Mouse (Mus musculus) midbrain, embryonic 15.5 days (tissue): Measurements from ENCODE around the gene Hoxb4. TPM values are rescaled to one million over a fixed set of nuclear protein-coding genes. Genes with fewer than 3 reads are reported as not detected.

Experiments
- ATAC-seq: fragments of 200-750 bp; cut with Nextera tagmentation; replicated peaks from 2 replicates; pipeline ENCODE4 v1.8.0; 2017; ENCODE audit warnings: moderate TSS enrichment
- H3K27ac ChIP-seq: fragments of 300-500 bp; sonication (generic); 2 replicates; pipeline ENCODE4 v1.5.1; 2015; ENCODE audit warnings: mild to moderate bottlenecking, inconsistent platforms
- H3K27me3 ChIP-seq: fragments of 300-500 bp; sonication (generic); replicated peaks from 2 replicates; pipeline ENCODE4 v1.6.1; 2015; ENCODE audit warnings: inconsistent platforms
- H3K36me3 ChIP-seq: fragments of 300-500 bp; sonication (generic); replicated peaks from 2 replicates; pipeline ENCODE4 v1.6.1; 2015; ENCODE audit warnings: inconsistent platforms
- H3K4me1 ChIP-seq: fragments of 300-500 bp; sonication (generic); 2 replicates; pipeline ENCODE4 v1.6.1; 2015; ENCODE audit warnings: inconsistent platforms
- H3K4me2 ChIP-seq: fragments of 300-500 bp; sonication (generic); 2 replicates; pipeline ENCODE4 v1.6.1; 2015; ENCODE audit warnings: inconsistent platforms, mild to moderate bottlenecking, moderate library complexity
- H3K4me3 ChIP-seq: fragments of 300-500 bp; sonication (generic); 2 replicates; pipeline ENCODE4 v1.5.1; 2015; ENCODE audit warnings: mild to moderate bottlenecking, inconsistent platforms
- H3K9ac ChIP-seq: fragments of 300-500 bp; sonication (generic); 2 replicates; pipeline ENCODE4 v1.6.1; 2015; ENCODE audit warnings: mild to moderate bottlenecking, inconsistent platforms
- H3K9me3 ChIP-seq: fragments of 300-500 bp; sonication (generic); 2 replicates; pipeline ENCODE4 v1.6.1; 2016; ENCODE audit warnings: inconsistent platforms
- WGBS: fragments of 180-500 bp; shearing (Covaris S2); methylation state at CpG from one replicate; pipeline ENCODE4 v1.1.7; 2015; ENCODE audit warnings: mixed read lengths; 5-methylcytosine and 5-hydroxymethylcytosine counted together
- polyA plus RNA-seq: library from polyadenylated mRNA; unstranded; fragments of >200 nt; fragmentation: Nextera tagmentation; extraction: Ambion mirVana; gene quantifications from 2 replicates; pipeline ENCODE4 v1.2.1, GENCODE M21; 2015

Gene Hoxb4
- polyA plus RNA-seq, 1 experiment from 2014 or later = not detected

- Histone ChIP-seq H3K4me3 (no peak overlapping the region), H3K4me2 (no peak overlapping the region), H3K36me3 (no peaks in the 10 kb centered on the region), H3K27me3 (peaks cover 94% of the 10 kb centered on the region), H3K9me3 (no peaks in the 10 kb centered on the region), H3K4me1 (no peaks in the 10 kb centered on the region), H3K27ac (no peak overlapping the region), H3K9ac (no peak overlapping the region)
- no peak for ATAC-seq
- 3% methylated on average over 8 of the region's 8 CpGs for WGBS
These were observed 6.9 kb downstream of the Hoxb4 start for GRCm38 (mm10) chr11:96324965-96325364.

GRCm38 (mm10) chr11:96325747-96326212, 7.7 kb downstream of the Hoxb4 start:
- WGBS = 1% methylated on average over 22 of the region's 22 CpGs
- Histone ChIP-seq H3K4me2 (no peak overlapping the region), H3K9me3 (no peaks in the 10 kb centered on the region), H3K36me3 (no peaks in the 10 kb centered on the region), H3K4me3 (no peak overlapping the region), H3K27me3 (peaks cover 95% of the 10 kb centered on the region), H3K9ac (no peak overlapping the region), H3K27ac (no peak overlapping the region), H3K4me1 (no peaks in the 10 kb centered on the region)
- ATAC-seq = no peak

DNA sequence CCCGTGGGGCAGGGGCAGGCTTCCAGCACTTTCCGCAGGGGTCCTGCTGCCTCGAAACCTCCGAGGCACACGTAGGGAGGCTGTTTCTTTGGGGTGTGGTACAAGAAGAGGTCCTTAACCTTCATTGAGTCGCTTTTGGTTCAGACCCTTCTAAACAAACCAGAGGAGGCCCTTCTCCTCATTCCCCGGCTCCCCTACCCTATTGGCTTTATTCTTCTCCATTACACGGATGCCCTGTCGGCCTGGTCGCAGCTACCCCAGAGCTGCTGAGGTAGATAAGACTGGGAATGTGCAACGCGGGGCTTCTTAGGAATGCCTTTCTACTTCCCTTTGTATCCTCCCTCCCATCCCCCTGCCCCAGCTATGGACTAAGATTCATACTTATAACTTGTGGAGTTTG, 8.6 kb downstream of the Hoxb4 start:
- Histone ChIP-seq H3K4me3 (no peak overlapping the region), H3K27ac (no peak overlapping the region), H3K9me3 (no peaks in the 10 kb centered on the region), H3K4me2 (no peak overlapping the region), H3K9ac (no peak overlapping the region), H3K4me1 (no peaks in the 10 kb centered on the region), H3K27me3 (peaks cover 95% of the 10 kb centered on the region), H3K36me3 (no peaks in the 10 kb centered on the region)
- WGBS = 2% methylated on average over 12 of the region's 12 CpGs
- no peak for ATAC-seq

GRCm38 (mm10) chr11:96327122-96327521, 9.1 kb downstream of the Hoxb4 start:
- H3K4me1 ChIP-seq = no peaks in the 10 kb centered on the region
- H3K4me2 ChIP-seq = no peak overlapping the region
- H3K27me3 ChIP-seq = peaks cover 95% of the 10 kb centered on the region
- no peaks in the 10 kb centered on the region for H3K9me3 ChIP-seq
- no peak overlapping the region for H3K27ac ChIP-seq
- no peaks in the 10 kb centered on the region for H3K36me3 ChIP-seq
- WGBS = 3% methylated on average over 7 of the region's 7 CpGs
- H3K4me3 ChIP-seq = no peak overlapping the region
- no peak overlapping the region for H3K9ac ChIP-seq
- no peak for ATAC-seq

GRCm38 (mm10) chr11:96327750-96328149, 9.7 kb downstream of the Hoxb4 start:
- no peaks in the 10 kb centered on the region; the same call in 1 of the 2 replicates for H3K4me1 ChIP-seq
- H3K9ac ChIP-seq = no peak overlapping the region
- H3K4me2 ChIP-seq = no peak overlapping the region
- no peaks in the 10 kb centered on the region for H3K9me3 ChIP-seq
- 0% methylated on average over 5 of the region's 5 CpGs for WGBS
- no peak overlapping the region for H3K4me3 ChIP-seq
- H3K36me3 ChIP-seq = no peaks in the 10 kb centered on the region
- no peak for ATAC-seq
- H3K27me3 ChIP-seq = peaks cover 95% of the 10 kb centered on the region
- no peak overlapping the region for H3K27ac ChIP-seq

DNA sequence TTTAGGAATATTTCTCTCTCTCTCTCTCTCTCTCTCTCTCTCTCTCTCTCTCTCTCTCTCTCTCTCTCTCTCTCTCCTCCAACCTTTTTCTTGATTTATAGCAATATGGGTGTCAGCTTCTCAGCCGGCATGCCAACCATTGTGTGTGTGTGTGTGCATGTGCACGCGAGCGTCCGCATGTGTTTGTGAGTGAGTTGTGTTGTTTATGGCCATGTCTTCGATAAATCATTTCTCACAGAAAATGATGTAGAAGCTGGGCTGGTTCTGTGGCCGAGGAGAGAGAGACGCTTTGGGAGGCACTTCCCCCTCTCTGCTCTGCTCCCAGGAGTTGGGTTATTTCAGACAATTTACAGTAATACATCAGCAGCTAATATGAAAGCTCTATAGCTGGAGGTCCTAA, 10.5 kb downstream of the Hoxb4 start:
- Histone ChIP-seq H3K4me2 (no peak overlapping the region), H3K4me1 (no peaks in the 10 kb centered on the region; the same call in 1 of the 2 replicates), H3K36me3 (no peaks in the 10 kb centered on the region), H3K27ac (no peak overlapping the region), H3K4me3 (no peak overlapping the region), H3K9me3 (no peaks in the 10 kb centered on the region), H3K9ac (no peak overlapping the region), H3K27me3 (peaks cover 95% of the 10 kb centered on the region)
- no peak for ATAC-seq
- 6% methylated on average over 8 of the region's 8 CpGs for WGBS

DNA sequence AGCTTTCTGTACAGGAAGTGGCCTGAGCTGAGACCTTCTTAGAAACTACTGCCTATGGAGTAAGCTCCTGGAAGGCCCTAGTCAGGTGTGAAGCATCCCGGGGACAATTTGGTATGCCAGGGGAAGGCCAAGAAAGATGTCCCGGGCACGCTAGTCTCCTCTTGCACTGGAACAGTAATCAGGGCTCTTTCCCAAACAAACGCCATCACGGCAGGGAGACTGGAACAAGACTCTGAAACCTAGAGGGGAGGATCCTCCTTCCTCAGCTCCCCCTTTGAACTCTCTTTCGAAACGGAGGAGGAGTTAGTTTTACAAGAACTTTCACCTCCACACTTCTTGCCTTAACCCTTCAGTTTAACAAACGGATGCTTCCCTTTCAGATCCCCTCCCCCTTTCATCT, 14.0 kb downstream of the Hoxb4 start:
- Histone ChIP-seq H3K4me2 (no peak overlapping the region), H3K9ac (no peak overlapping the region), H3K27ac (no peak overlapping the region), H3K27me3 (peaks cover 99% of the 10 kb centered on the region), H3K4me1 (no peaks in the 10 kb centered on the region; the same call in 1 of the 2 replicates), H3K36me3 (no peaks in the 10 kb centered on the region), H3K9me3 (no peaks in the 10 kb centered on the region), H3K4me3 (no peak overlapping the region)
- WGBS = 0% methylated on average over 8 of the region's 8 CpGs
- no peak for ATAC-seq

DNA sequence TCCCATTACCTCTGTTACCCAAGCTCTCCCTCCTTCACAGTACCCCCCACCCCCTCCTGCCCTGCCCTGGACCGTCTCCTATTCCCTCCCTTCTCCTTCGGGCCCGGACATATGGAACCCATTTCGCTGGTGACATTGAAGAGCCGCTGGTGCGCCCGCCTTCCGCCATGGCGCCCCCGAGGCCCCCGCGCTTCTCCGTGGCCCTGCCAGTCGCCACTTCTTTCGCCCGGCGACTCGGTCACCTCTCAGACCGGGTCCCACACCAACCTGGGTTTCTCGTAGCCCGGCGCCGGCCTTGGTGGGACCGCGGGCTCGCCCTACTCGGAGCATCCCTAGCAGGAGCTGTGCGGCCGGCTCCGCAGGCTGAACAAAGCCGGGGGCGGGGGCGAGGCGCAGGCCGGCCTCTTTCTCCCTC, 14.6 kb downstream of the Hoxb4 start:
- no peak overlapping the region for H3K4me2 ChIP-seq
- under 1% methylated on average over 35 of the region's 35 CpGs for WGBS
- no peak overlapping the region for H3K9ac ChIP-seq
- H3K9me3 ChIP-seq = no peaks in the 10 kb centered on the region
- H3K36me3 ChIP-seq = no peaks in the 10 kb centered on the region
- peaks cover 99% of the 10 kb centered on the region for H3K27me3 ChIP-seq
- ATAC-seq = no peak
- no peaks in the 10 kb centered on the region; the same call in 1 of the 2 replicates for H3K4me1 ChIP-seq
- H3K4me3 ChIP-seq = no peak overlapping the region
- H3K27ac ChIP-seq = no peak overlapping the region

DNA sequence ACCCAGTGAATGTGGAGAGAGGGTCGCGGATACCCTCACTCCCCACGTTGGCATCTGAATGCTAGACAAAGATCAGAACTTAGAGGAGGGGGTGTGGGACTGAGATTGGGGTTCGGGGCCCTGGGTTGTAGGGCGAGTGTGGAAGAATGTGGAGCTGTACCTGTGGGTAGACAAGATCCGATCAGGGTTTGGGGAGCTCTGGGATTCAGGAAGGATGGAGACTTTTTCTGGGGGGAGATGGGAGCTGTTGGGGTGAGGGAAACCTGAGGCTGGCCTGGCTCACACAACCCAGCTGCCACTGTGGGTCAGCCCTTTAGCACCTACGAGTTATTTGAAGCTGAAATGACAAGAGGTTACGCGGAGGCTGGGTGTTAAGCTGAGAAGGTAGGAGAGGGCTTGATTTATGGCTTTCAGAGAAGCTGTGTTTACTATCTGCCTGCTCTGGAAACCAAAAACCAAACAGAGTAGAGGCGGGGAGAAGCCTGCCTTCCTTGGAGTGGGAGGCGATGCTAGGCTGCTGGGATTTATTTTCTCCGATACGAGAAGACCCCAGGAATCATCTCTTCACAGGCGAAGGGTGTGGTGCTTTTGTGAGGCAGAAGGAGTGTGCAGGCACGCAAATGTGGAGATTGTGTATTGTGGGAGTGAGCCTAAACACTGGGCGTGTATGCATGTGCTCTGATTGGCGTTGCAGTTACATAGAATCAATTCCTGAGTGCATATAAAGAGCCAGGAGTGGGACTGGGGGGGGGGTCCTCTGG, 15.4 kb downstream of the Hoxb4 start:
- WGBS = 3% methylated on average over 17 of the region's 17 CpGs
- Histone ChIP-seq H3K9ac (no peak overlapping the region), H3K9me3 (no peaks in the 10 kb centered on the region), H3K4me3 (no peak overlapping the region), H3K4me1 (no peaks in the 10 kb centered on the region; the same call in 1 of the 2 replicates), H3K4me2 (no peak overlapping the region), H3K27ac (no peak overlapping the region), H3K27me3 (peaks cover 99% of the 10 kb centered on the region), H3K36me3 (no peaks in the 10 kb centered on the region)
- no peak for ATAC-seq

DNA sequence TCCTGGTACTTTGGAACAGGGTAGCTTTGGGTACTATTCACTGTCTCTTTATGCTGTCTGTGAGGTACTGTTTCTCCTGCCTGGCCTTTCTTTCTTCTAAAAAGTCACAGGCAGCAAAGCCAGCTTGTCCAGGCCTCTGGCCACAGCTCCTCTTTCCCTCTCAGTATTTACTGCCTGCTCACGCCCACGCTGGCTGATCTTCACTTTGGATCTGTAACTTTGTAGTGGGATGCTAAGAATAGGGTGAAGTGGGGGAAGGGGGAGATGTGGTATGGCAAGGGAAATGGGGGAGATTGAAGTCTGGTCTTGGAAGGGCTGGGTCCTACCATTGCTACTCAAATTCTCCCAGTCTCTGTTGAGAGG, 15.9 kb downstream of the Hoxb4 start:
- no peak for ATAC-seq
- Histone ChIP-seq H3K4me1 (no peaks in the 10 kb centered on the region; the same call in 1 of the 2 replicates), H3K4me3 (no peak overlapping the region), H3K4me2 (no peak overlapping the region), H3K9me3 (no peaks in the 10 kb centered on the region), H3K27me3 (peaks cover 99% of the 10 kb centered on the region), H3K27ac (no peak overlapping the region), H3K36me3 (no peaks in the 10 kb centered on the region), H3K9ac (no peak overlapping the region)
- WGBS = 0% methylated on average over 2 of the region's 2 CpGs

GRCm38 (mm10) chr11:96334998-96335397, 16.9 kb downstream of the Hoxb4 start:
- no peak overlapping the region for H3K27ac ChIP-seq
- H3K4me1 ChIP-seq = no peaks in the 10 kb centered on the region; the same call in 1 of the 2 replicates
- H3K4me3 ChIP-seq = no peak overlapping the region

DNA sequence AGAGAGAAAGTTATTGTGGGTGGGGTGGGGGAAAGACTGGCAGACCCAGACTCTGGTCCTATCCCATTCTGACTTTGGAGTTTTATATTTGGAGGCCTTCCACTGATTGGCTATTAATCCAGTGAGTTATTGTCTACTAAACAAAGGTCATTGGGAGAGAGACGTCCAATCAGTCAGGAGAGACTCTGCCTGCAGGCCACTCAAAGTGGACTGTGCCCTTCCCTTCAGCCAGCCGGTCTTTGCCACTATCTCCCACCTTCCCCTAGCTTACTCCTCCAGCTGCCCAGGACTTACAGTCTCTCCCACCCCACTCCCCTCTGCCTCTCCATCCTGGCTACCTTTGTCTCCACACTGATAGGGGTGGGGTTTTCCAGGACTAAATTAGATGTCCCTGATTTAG, 18.5 kb downstream of the Hoxb4 start:
- peaks cover 3% of the 10 kb centered on the region; the same call in 1 of the 2 replicates for H3K4me1 ChIP-seq
- no peaks in the 10 kb centered on the region for H3K36me3 ChIP-seq
- no peak overlapping the region for H3K27ac ChIP-seq
- no peak overlapping the region for H3K4me3 ChIP-seq
- 5% methylated on average over 2 of the region's 2 CpGs for WGBS
- H3K9ac ChIP-seq = no peak overlapping the region
- H3K4me2 ChIP-seq = no peak overlapping the region
- H3K9me3 ChIP-seq = no peaks in the 10 kb centered on the region
- no peak for ATAC-seq
- peaks cover 98% of the 10 kb centered on the region for H3K27me3 ChIP-seq

More at GRCm38 (mm10) chr11:96334998-96335397, 16.9 kb downstream of the Hoxb4 start:
- Histone ChIP-seq H3K27me3 (peaks cover 100% of the 10 kb centered on the region), H3K36me3 (no peaks in the 10 kb centered on the region), H3K9me3 (no peaks in the 10 kb centered on the region), H3K4me2 (no peak overlapping the region), H3K9ac (no peak overlapping the region)
- ATAC-seq = no peak
- WGBS = 36% methylated on average over 3 of the region's 3 CpGs

DNA sequence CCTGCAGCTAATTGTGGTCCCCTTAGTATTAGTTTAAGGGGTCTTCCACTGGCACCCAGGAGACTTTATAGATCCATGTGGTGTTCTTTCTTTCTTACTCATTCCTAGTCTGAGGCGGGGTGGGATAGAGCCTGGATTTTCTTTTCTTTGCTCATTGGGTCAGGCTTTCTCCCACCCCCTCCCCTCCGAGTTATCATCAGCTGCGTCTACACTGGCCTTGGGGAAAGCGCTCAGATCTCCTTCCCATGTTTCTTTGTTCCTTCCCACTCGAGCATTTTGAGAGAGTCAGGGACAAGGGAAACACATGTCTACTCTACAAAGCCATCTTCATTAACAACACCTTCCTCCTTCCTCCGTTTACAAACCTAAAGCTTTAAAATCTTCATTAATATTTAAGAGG, 19.0 kb downstream of the Hoxb4 start:
- Histone ChIP-seq H3K9me3 (no peaks in the 10 kb centered on the region), H3K27me3 (peaks cover 98% of the 10 kb centered on the region), H3K4me3 (no peak overlapping the region)

More for the DNA sequence above, 19.0 kb downstream of the Hoxb4 start:
- H3K36me3 ChIP-seq = no peaks in the 10 kb centered on the region
- no peak overlapping the region for H3K9ac ChIP-seq
- WGBS = under 1% methylated on average over 6 of the region's 6 CpGs
- peaks cover 3% of the 10 kb centered on the region; the same call in 1 of the 2 replicates for H3K4me1 ChIP-seq
- ATAC-seq = no peak
- H3K4me2 ChIP-seq = no peak overlapping the region
- no peak overlapping the region for H3K27ac ChIP-seq
